ENCODE assay signal across 13 mouse cellular contexts in the genomic region with DNA sequence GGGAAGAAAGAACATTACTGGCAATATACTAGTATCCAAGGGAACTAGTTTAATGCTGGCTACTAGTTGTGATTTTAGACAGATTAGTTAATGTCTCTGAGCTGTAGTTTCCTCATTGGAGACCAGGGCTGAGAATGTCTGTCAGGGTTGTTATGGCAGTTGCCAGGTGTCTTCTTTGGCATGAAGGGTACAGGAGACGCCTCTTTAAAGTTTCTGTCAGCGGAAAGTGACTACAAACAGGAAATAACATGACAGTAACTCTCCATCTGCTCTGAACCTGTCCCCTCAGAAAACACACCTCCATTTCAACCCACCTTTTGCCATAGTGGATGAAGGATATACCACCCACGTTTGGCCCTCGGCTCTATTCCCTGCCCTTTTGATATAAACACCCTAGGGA.
"Had no signal": no experiment of that assay in that cellular context is flagged by ENCODE, and none has a peak within 500 bp of the region (broad histone marks: within the 10 kb centered on the region; RNA-seq: fewer than 3 reads in every experiment).

No protein-coding gene starts in this region.

- H3K27me3 ChIP-seq: midbrain, embryonic 15.5 days had no signal

- H3K36me3 ChIP-seq: liver, embryonic 13.5 days had no signal

- H3K4me3 ChIP-seq: liver, embryonic 13.5 days; midbrain, embryonic 15.5 days; myocyte had no signal

- ATAC-seq: intestine, postnatal 0 days; midbrain, embryonic 15.5 days had no signal

- DNase-seq: kidney, adult 2 months; kidney, postnatal 25 days; layer of hippocampus, adult 9-11 months; liver, embryonic 13.5 days; lung, adult 2 months; lung, postnatal 14 days; lung, postnatal 4 days had no signal

- H3K27ac ChIP-seq: kidney, postnatal 0 days; layer of hippocampus, adult 2 months; liver, embryonic 13.5 days; midbrain, embryonic 15.5 days; stomach, postnatal 0 days had no signal
